Mouse (Mus musculus) neural tube, embryonic 14.5 days (tissue): Measurements from ENCODE around the gene Lrrc1. TPM values are rescaled to one million over a fixed set of nuclear protein-coding genes. Genes with fewer than 3 reads are reported as not detected.

Experiments used
- ATAC-seq: fragments of 200-750 bp; cut with Nextera tagmentation; 2 replicates; pipeline ENCODE4 v1.8.0; 2017; ENCODE audit warnings: low read depth, mild to moderate bottlenecking, moderate TSS enrichment, moderate library complexity
- H3K27ac ChIP-seq: fragments of 300-500 bp; sonication (generic); 2 replicates; pipeline ENCODE4 v1.5.1; 2014; ENCODE audit warnings: low read depth, mild to moderate bottlenecking, control low read depth, low read length, moderate library complexity, mixed read lengths
- H3K27me3 ChIP-seq: fragments of 300-500 bp; sonication (generic); 2 replicates; pipeline ENCODE4 v1.6.1; 2014; ENCODE audit warnings: low read length; ENCODE audit not compliant: control insufficient read depth, insufficient read depth
- H3K36me3 ChIP-seq: fragments of 300-500 bp; sonication (generic); 2 replicates; pipeline ENCODE4 v1.6.1; 2014; ENCODE audit warnings: low read length, mixed read lengths; ENCODE audit not compliant: control insufficient read depth, insufficient read depth
- H3K4me1 ChIP-seq: fragments of 300-500 bp; sonication (generic); 2 replicates; pipeline ENCODE4 v1.6.1; 2014; ENCODE audit warnings: low read length; ENCODE audit not compliant: control insufficient read depth, insufficient read depth
- H3K4me2 ChIP-seq: fragments of 300-500 bp; sonication (generic); 2 replicates; pipeline ENCODE4 v1.6.1; 2014; ENCODE audit warnings: mild to moderate bottlenecking, low read depth, low read length, control low read depth
- H3K4me3 ChIP-seq: fragments of 300-500 bp; sonication (generic); 2 replicates; pipeline ENCODE4 v1.5.1; 2014; ENCODE audit warnings: low read depth, low read length, control low read depth, mixed read lengths
- H3K9ac ChIP-seq: fragments of 300-500 bp; sonication (generic); replicated peaks from 2 replicates; pipeline ENCODE4 v1.6.1; 2014; ENCODE audit warnings: low read depth, mild to moderate bottlenecking, control low read depth, low read length, mixed read lengths
- H3K9me3 ChIP-seq: fragments of 300-500 bp; sonication (generic); 2 replicates; pipeline ENCODE4 v1.6.1; 2016; ENCODE audit warnings: low read length; ENCODE audit not compliant: control insufficient read depth
- WGBS: fragments of 180-500 bp; shearing (Covaris S2); extraction: QIAGEN DNeasy Blood & Tissue Kit; methylation state at CpG from one replicate; pipeline ENCODE4 v1.1.7; 2014; 5-methylcytosine and 5-hydroxymethylcytosine counted together
- microRNA-seq: library from miRNA; unstranded; fragments of <30 nt; microRNA quantifications from one replicate; pipeline ENCODE4, GENCODE M21; 2016
- polyA plus RNA-seq: library from polyadenylated mRNA; unstranded; fragments of >200 nt; fragmentation: Nextera tagmentation; extraction: Ambion mirVana; gene quantifications from 2 replicates; pipeline ENCODE4 v1.2.1, GENCODE M21; 2014

The Lrrc1 gene
- polyA plus RNA-seq, 1 experiment from 2014 or later, result 7.9 TPM

GRCm38 (mm10) chr9:77385611-77386010 lies 159.1 kb downstream of the Lrrc1 start:
- Histone ChIP-seq H3K4me1 (no peaks in the 10 kb centered on the region), H3K27me3 (no peaks in the 10 kb centered on the region), H3K9ac (no peak overlapping the region), H3K36me3 (no peaks in the 10 kb centered on the region), H3K9me3 (no peaks in the 10 kb centered on the region), H3K4me2 (no peak overlapping the region), H3K4me3 (no peak overlapping the region), H3K27ac (no peak overlapping the region)
- no peak for ATAC-seq
- WGBS, result 74% methylated on average over 12 of the region's 12 CpGs

DNA sequence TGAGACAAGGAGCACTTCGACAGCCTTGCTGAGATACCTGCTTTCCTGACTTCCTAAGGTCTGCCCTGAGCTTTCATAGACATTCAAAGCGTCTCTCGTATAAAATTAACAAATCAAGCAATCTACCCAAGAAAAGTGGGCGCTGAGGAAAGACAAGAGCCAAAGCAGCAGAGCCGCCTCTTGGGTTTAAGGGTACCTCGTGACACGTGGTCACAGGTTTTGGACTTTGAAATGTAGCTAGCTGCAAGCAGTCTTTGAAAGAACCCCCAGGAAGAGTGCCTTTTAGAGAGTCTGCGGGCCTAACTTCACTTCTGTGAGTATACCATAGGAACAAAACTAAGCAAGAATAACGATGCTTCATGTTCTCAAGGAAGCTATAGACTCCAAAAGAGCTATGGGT lies 160.0 kb downstream of the Lrrc1 start:
- H3K9ac ChIP-seq, result no peak overlapping the region
- no peaks in the 10 kb centered on the region for H3K36me3 ChIP-seq
- H3K4me1 ChIP-seq, result no peaks in the 10 kb centered on the region
- H3K27ac ChIP-seq, result no peak overlapping the region
- no peaks in the 10 kb centered on the region for H3K9me3 ChIP-seq
- no peaks in the 10 kb centered on the region for H3K27me3 ChIP-seq
- ATAC-seq, result no peak
- no peak overlapping the region for H3K4me2 ChIP-seq
- H3K4me3 ChIP-seq, result no peak overlapping the region
- 91% methylated on average over 9 of the region's 9 CpGs for WGBS

DNA sequence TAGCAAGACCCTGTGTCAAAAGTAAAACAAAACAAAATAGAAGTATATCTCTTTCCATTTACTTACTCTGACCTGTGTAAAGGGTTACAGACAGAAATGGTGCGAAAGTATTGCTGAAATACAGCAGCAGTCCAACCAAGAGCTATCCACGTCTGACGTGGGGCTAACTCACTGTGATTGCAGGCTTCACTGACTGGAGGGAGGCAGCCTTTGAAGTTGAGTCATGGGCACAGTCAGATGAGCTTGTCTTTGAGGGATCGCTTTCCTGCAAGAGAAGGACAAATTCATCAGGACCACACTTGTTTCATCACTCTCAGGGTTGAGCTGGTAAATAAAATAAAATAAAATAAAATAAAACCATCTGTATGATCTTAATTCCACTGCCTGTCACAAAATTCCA lies 160.7 kb downstream of the Lrrc1 start:
- H3K27ac ChIP-seq, result no peak overlapping the region
- no peak overlapping the region for H3K9ac ChIP-seq
- H3K4me3 ChIP-seq, result no peak overlapping the region
- no peak overlapping the region for H3K4me2 ChIP-seq
- H3K9me3 ChIP-seq, result no peaks in the 10 kb centered on the region
- H3K27me3 ChIP-seq, result no peaks in the 10 kb centered on the region
- ATAC-seq, result no peak
- WGBS, result 79% methylated on average over 4 of the region's 4 CpGs
- no peaks in the 10 kb centered on the region for H3K4me1 ChIP-seq
- H3K36me3 ChIP-seq, result no peaks in the 10 kb centered on the region

DNA sequence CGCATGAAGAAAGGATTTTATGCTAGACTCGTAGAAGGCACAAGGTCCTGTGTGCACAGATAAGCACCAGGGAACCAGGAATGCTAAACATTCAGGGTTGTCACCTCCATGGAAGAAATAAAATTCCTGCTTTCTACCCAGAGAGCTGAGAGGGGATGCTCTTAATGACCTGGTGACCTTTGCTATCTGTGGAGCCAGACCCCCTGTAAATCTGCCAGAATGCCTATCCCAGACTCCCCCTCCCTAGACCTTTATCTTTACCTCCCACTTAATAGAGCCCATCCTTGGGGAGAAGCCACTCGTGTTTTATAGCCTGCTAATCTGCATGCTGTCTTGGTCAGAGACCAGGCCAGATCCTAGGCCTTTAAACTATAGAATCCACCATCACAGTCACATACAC lies 162.2 kb downstream of the Lrrc1 start:
- no peaks in the 10 kb centered on the region for H3K27me3 ChIP-seq
- H3K9ac ChIP-seq, result no peak overlapping the region
- no peak overlapping the region for H3K4me2 ChIP-seq
- WGBS, result 41% methylated on average over 3 of the region's 3 CpGs
- H3K4me3 ChIP-seq, result no peak overlapping the region
- H3K9me3 ChIP-seq, result no peaks in the 10 kb centered on the region
- peak; percentile 50 for ATAC-seq
- H3K36me3 ChIP-seq, result no peaks in the 10 kb centered on the region
- no peak overlapping the region for H3K27ac ChIP-seq
- no peaks in the 10 kb centered on the region for H3K4me1 ChIP-seq

DNA sequence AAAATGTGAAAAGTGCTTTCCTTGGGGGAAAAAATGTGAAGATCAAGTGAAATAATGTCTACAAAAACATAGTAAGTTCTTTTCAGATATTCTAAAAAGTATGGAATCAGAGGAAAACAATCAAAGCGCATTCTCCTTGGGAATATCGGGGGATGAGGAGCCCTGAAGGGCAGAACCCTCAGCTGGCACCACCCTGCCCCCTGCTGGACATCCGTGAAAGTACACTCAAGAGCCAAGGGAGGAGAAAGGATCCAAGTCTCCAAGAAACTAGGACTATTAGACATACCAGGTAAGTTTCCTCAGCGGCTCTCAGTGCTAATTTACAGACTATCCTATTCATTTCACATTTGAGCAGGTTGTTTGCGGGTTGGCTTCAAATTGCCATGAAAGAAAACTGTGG lies 163.1 kb downstream of the Lrrc1 start:
- Histone ChIP-seq H3K36me3 (no peaks in the 10 kb centered on the region), H3K4me3 (no peak overlapping the region), H3K4me2 (no peak overlapping the region), H3K9ac (no peak overlapping the region), H3K27ac (no peak overlapping the region), H3K9me3 (no peaks in the 10 kb centered on the region), H3K4me1 (no peaks in the 10 kb centered on the region), H3K27me3 (no peaks in the 10 kb centered on the region)
- WGBS, result 18% methylated on average over 5 of the region's 5 CpGs
- no peak for ATAC-seq

Small RNAs within 50 kb of the gene (microRNA-seq; reads per million reads assigned to microRNA genes)
- not detected for gene Gm25250

Other genes starting within 250 kb of the Lrrc1 start
- 1.2 and 1.4 TPM in 2 replicates for gene Mlip, start 191.9 kb downstream of the Lrrc1 start, polyA plus RNA-seq
- gene Klhl31, start 91.6 kb upstream of the Lrrc1 start, polyA plus RNA-seq, result 0.12 and 0.13 TPM in 2 replicates
- 22.3 and 25.1 TPM in 2 replicates for gene Gclc, start 209.7 kb upstream of the Lrrc1 start, polyA plus RNA-seq